Mouse (Mus musculus) kidney, postnatal 0 days (tissue): ENCODE results near the gene Acad10. TPM values are rescaled to one million over a fixed set of nuclear protein-coding genes. Genes with fewer than 3 reads are reported as not detected.
"Not testable (repeated sequence)": the region's sequence is repeated elsewhere in the genome, so short reads cannot be mapped to it uniquely, and the experiment has no call there.

ENCODE experiments used
- ATAC-seq: fragments of 200-750 bp; cut with Nextera tagmentation; replicated peaks from 2 replicates; pipeline ENCODE4 v1.8.0; 2017; ENCODE audit warnings: low read depth, moderate number of reproducible peaks, moderate TSS enrichment, moderate library complexity; ENCODE audit not compliant: low FRiP score
- DNase-seq: peaks from one replicate; pipeline ENCODE4 v3.0.0-alpha.2; 2016; ENCODE audit warnings: low spot score
- H3K27ac ChIP-seq: fragments of 300-500 bp; sonication (generic); 2 replicates; pipeline ENCODE4 v1.5.1; 2014; ENCODE audit warnings: mild to moderate bottlenecking
- H3K27me3 ChIP-seq: fragments of 300-500 bp; sonication (generic); 2 replicates; pipeline ENCODE4 v1.6.1; 2014; ENCODE audit warnings: low read length, mixed read lengths; ENCODE audit not compliant: insufficient read depth
- H3K36me3 ChIP-seq: fragments of 300-500 bp; sonication (generic); 2 replicates; pipeline ENCODE4 v1.6.1; 2014; ENCODE audit warnings: low read length, mixed read lengths; ENCODE audit not compliant: insufficient read depth
- H3K4me1 ChIP-seq: fragments of 300-500 bp; sonication (generic); replicated peaks from 2 replicates; pipeline ENCODE4 v1.6.1; 2014; ENCODE audit warnings: antibody characterized with exemption, low read length, mixed read lengths; ENCODE audit not compliant: insufficient read depth
- H3K4me2 ChIP-seq: fragments of 300-500 bp; sonication (generic); 2 replicates; pipeline ENCODE4 v1.6.1; 2014; ENCODE audit warnings: mild to moderate bottlenecking, low read length, moderate library complexity, mixed read lengths
- H3K4me3 ChIP-seq: fragments of 300-500 bp; sonication (generic); replicated peaks from 2 replicates; pipeline ENCODE4 v1.5.1; 2014; ENCODE audit warnings: low read depth, low read length
- H3K9ac ChIP-seq: fragments of 300-500 bp; sonication (generic); 2 replicates; pipeline ENCODE4 v1.6.1; 2014; ENCODE audit warnings: low read depth, low read length
- H3K9me3 ChIP-seq: fragments of 300-500 bp; sonication (generic); replicated peaks from 2 replicates; pipeline ENCODE4 v1.6.1; 2016; ENCODE audit warnings: low read length, inconsistent platforms, mixed read lengths
- CTCF ChIP-seq: IDR thresholded peaks from 2 replicates; pipeline ENCODE4 v1.5.1; 2016; ENCODE audit warnings: antibody characterized with exemption, low read depth, mild to moderate bottlenecking, moderate library complexity
- WGBS: fragments of 180-500 bp; shearing (Covaris S2); extraction: QIAGEN DNeasy Blood & Tissue Kit; methylation state at CpG from one replicate; pipeline ENCODE4 v1.1.7; 2014; 5-methylcytosine and 5-hydroxymethylcytosine counted together
- polyA plus RNA-seq: library from polyadenylated mRNA; unstranded; fragments of >200 nt; fragmentation: Nextera tagmentation; extraction: Ambion mirVana; gene quantifications from 2 replicates; pipeline ENCODE4 v1.2.1, GENCODE M21; 2015

Acad10 gene
- polyA plus RNA-seq, 1 experiment from 2014 or later: 7.6 TPM

GRCm38 (mm10) chr5:121637296-121637695 lies 23.0 kb downstream of the Acad10 start:
- ATAC-seq: no peak

GRCm38 (mm10) chr5:121634668-121635067 lies 25.6 kb downstream of the Acad10 start:
- Histone ChIP-seq H3K27me3 (no peaks in the 10 kb centered on the region), H3K4me3 (no peak overlapping the region), H3K27ac (no peak overlapping the region), H3K36me3 (no peaks in the 10 kb centered on the region), H3K9ac (no peak overlapping the region), H3K4me2 (no peak overlapping the region), H3K9me3 (no peaks in the 10 kb centered on the region), H3K4me1 (no peaks in the 10 kb centered on the region)
- no peak for TF ChIP-seq CTCF
- DNase-seq (no peak), ATAC-seq (no peak)
- 79% methylated on average over 5 of the region's 5 CpGs for WGBS

More at GRCm38 (mm10) chr5:121637296-121637695, 23.0 kb downstream of the Acad10 start:
- Histone ChIP-seq H3K36me3 (no peaks in the 10 kb centered on the region), H3K4me1 (no peaks in the 10 kb centered on the region), H3K9me3 (no peaks in the 10 kb centered on the region), H3K4me3 (no peak overlapping the region), H3K4me2 (no peak overlapping the region), H3K27me3 (no peaks in the 10 kb centered on the region), H3K9ac (no peak overlapping the region), H3K27ac (no peak overlapping the region)
- DNase-seq: no peak
- no peak for TF ChIP-seq CTCF
- 83% methylated on average over 6 of the region's 6 CpGs for WGBS

GRCm38 (mm10) chr5:121632804-121633203 lies 27.5 kb downstream of the Acad10 start:
- TF ChIP-seq CTCF: no peak
- no peaks in the 10 kb centered on the region for H3K27me3 ChIP-seq
- H3K4me2 ChIP-seq: no peak overlapping the region
- H3K4me1 ChIP-seq: no peaks in the 10 kb centered on the region
- DNase-seq (no peak), ATAC-seq (no peak)
- H3K4me3 ChIP-seq: no peak overlapping the region
- WGBS: 45% methylated on average over 3 of the region's 3 CpGs
- no peaks in the 10 kb centered on the region for H3K9me3 ChIP-seq
- H3K27ac ChIP-seq: no peak overlapping the region
- H3K36me3 ChIP-seq: no peaks in the 10 kb centered on the region
- no peak overlapping the region for H3K9ac ChIP-seq

GRCm38 (mm10) chr5:121631106-121631647 lies 29.1 kb downstream of the Acad10 start:
- DNase-seq, H3K9me3 ChIP-seq, H3K4me3 ChIP-seq, H3K27ac ChIP-seq, H3K27me3 ChIP-seq, H3K36me3 ChIP-seq, ATAC-seq, H3K4me2 ChIP-seq, H3K9ac ChIP-seq, H3K4me1 ChIP-seq: not testable (repeated sequence)
- TF ChIP-seq CTCF: peak; percentile 26; the same call in 1 of the 2 replicates
- WGBS: 62% methylated on average over 9 of the region's 9 CpGs

- no peaks in the 10 kb centered on the region for H3K4me1 ChIP-seq
These were observed 32.4 kb downstream of the Acad10 start for GRCm38 (mm10) chr5:121627871-121628270.

GRCm38 (mm10) chr5:121623241-121623640 lies 37.1 kb downstream of the Acad10 start:
- H3K27me3 ChIP-seq: no peaks in the 10 kb centered on the region
- H3K36me3 ChIP-seq: no peaks in the 10 kb centered on the region
- H3K4me2 ChIP-seq: no peak overlapping the region
- whole genome bisulfite sequencing: 82% methylated on average over 3 of the region's 3 CpGs
- DNase-seq: no peak
- no peaks in the 10 kb centered on the region for H3K9me3 ChIP-seq
- TF ChIP-seq CTCF: no peak
- H3K4me3 ChIP-seq: no peak overlapping the region
- no peaks in the 10 kb centered on the region for H3K4me1 ChIP-seq
- no peak overlapping the region for H3K27ac ChIP-seq
- H3K9ac ChIP-seq: no peak overlapping the region
- ATAC-seq: no peak

More at GRCm38 (mm10) chr5:121627871-121628270, 32.4 kb downstream of the Acad10 start:
- no peak overlapping the region for H3K9ac ChIP-seq
- TF ChIP-seq CTCF: peak; percentile 98
- ATAC-seq (no peak), DNase-seq (peak; percentile 77)
- WGBS: 0% methylated on average over 1 of the region's 1 CpGs
- no peaks in the 10 kb centered on the region for H3K27me3 ChIP-seq
- no peak overlapping the region for H3K4me2 ChIP-seq
- no peaks in the 10 kb centered on the region for H3K36me3 ChIP-seq
- no peak overlapping the region for H3K4me3 ChIP-seq
- no peaks in the 10 kb centered on the region for H3K9me3 ChIP-seq
- no peak overlapping the region for H3K27ac ChIP-seq

- Histone ChIP-seq H3K9me3 (no peaks in the 10 kb centered on the region), H3K9ac (no peak overlapping the region), H3K27me3 (no peaks in the 10 kb centered on the region), H3K27ac (no peak overlapping the region), H3K36me3 (no peaks in the 10 kb centered on the region), H3K4me1 (no peaks in the 10 kb centered on the region), H3K4me2 (no peak overlapping the region), H3K4me3 (no peak overlapping the region)
- WGBS: 89% methylated on average over 5 of the region's 5 CpGs
- ATAC-seq: no peak
- TF ChIP-seq CTCF: no peak
- DNase-seq: no peak
These were observed 39.2 kb downstream of the Acad10 start for GRCm38 (mm10) chr5:121621102-121621501.
